Mouse (Mus musculus): ENCODE results near the gene Nrd1. TPM values are rescaled to one million over a fixed set of nuclear protein-coding genes. Genes with fewer than 3 reads are reported as not detected.

The Nrd1 gene
- polyA plus RNA-seq, 1 experiment: 40.4 TPM

DNA sequence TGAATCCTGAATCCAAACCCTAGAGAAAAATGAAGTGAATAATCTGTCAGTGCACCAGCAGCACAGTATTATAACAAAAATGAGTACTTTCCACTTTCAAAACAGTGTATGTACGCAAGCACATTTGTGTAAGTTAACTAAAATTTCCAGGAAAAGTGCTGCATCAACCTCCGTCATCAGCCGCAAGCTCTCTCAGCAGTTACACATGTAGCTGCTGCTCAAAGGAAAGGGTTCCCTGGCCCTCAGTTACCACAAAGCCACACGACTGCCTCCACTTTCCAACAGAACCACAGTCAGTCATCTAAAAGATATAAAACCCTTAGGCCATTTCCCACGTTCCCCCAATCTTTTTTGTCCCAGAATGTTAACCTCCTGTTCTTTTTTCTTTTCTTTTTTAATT is 102.1 kb downstream of the Nrd1 start:
- TF ChIP-seq CTCF (IDR thresholded peaks at IDR 0.05; ENCODE audit: insufficient read depth, low read length) (no peak), POLR2A (IDR thresholded peaks at IDR 0.05; ENCODE audit: borderline replicate concordance, extremely low read depth, low read depth, low read length) (no peak)
- no peak for DNase-seq
- Histone ChIP-seq H3K4me1 (ENCODE audit: control insufficient read depth, insufficient read depth, low read length) (peaks cover 16% of the 10 kb centered on the region), H3K4me3 (replicated peaks; ENCODE audit: extremely low read depth, low read depth, low read length) (no peak overlapping the region)
- WGBS: 88% methylated on average over 5 of the region's 5 CpGs

DNA sequence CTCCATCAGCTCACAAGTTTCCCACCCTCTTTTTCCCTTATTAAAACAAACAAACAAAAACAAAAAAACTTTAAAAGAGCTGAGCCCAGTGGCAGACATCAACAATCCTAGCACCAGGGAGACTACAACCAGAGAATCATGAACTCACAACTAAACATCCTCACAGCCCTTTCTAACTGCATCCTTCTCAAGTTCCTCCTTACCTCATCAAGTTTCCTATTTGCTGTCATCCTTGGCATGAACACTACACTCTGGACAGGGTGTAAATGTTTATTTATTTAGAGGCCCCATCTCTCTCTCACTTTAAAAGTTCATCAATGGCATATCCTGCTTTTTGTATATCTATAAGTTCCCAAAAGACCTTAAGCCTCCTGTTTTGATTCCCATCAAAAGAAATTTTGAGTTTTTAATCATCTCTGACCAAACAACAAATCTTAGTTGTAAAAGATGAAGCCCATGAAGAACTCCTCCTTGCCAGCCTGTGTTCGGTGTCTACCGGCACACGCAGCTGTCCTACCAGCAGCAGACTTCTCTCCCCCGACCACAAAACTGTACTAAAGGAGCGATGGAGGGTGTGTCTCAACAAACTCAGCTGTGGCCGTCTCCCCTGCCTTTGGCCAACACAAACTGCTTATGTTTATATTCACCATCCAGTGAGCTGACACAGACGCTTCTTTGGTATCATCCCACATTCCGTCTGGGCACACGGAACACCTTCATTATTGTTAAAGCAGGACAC is 102.9 kb downstream of the Nrd1 start:
- DNase-seq: no peak
- WGBS: 30% methylated on average over 9 of the region's 9 CpGs
- H3K4me1 ChIP-seq (ENCODE audit: control insufficient read depth, insufficient read depth, low read length): peaks cover 16% of the 10 kb centered on the region
- H3K4me3 ChIP-seq (replicated peaks; ENCODE audit: extremely low read depth, low read depth, low read length): no peak overlapping the region
- no peak for TF ChIP-seq CTCF (IDR thresholded peaks at IDR 0.05; ENCODE audit: insufficient read depth, low read length)
- TF ChIP-seq POLR2A (IDR thresholded peaks at IDR 0.05; ENCODE audit: borderline replicate concordance, extremely low read depth, low read depth, low read length): no peak

DNA sequence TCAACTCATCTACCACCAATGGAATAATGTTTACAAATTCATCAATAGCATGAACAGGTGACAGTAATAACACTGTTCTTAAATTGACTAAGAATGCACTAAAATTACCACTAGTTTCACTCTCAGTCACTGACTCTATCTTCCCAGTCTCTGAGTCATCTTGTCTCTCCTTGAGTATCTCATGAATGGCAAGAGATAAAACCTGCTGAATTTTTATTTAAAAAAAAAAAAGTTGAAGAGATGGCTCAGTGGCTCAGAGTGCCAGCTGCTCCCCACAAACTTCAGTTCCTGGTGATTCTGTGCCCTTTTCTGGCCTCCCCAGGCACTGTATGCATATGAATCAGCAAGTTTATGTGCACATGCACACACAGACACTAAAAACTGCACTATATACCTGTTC is 104.8 kb downstream of the Nrd1 start:
- Histone ChIP-seq H3K4me3 (replicated peaks; ENCODE audit: extremely low read depth, low read depth, low read length) (no peak overlapping the region), H3K4me1 (ENCODE audit: control insufficient read depth, insufficient read depth, low read length) (peaks cover 20% of the 10 kb centered on the region)
- DNase-seq: no peak
- TF ChIP-seq CTCF (IDR thresholded peaks at IDR 0.05; ENCODE audit: insufficient read depth, low read length): no peak
- no peak for TF ChIP-seq POLR2A (IDR thresholded peaks at IDR 0.05; ENCODE audit: borderline replicate concordance, extremely low read depth, low read depth, low read length)

DNA sequence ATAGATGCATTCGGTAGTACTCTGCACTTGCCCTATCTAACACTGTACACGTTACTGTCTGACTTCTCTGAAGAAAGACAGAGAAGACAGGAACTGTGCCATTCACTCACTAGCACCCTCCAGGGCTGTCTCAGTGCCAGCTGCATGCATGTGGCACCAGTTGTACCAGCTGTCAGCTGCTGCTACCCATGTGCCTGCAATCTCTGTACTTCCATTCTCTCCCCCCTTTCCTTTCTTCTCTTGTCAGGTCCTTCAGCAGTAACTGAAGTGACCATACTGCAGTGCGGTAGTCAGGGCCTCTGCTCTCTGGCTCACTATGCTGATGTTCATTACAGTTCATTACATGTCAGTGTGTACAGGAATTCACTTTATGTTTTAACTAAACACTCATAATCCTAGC is 105.6 kb downstream of the Nrd1 start:
- WGBS: 39% methylated on average over 3 of the region's 3 CpGs
- peaks cover 20% of the 10 kb centered on the region for H3K4me1 ChIP-seq (ENCODE audit: control insufficient read depth, insufficient read depth, low read length)
- TF ChIP-seq POLR2A (IDR thresholded peaks at IDR 0.05; ENCODE audit: borderline replicate concordance, extremely low read depth, low read depth, low read length) (no peak), CTCF (IDR thresholded peaks at IDR 0.05; ENCODE audit: insufficient read depth, low read length) (no peak)
- H3K4me3 ChIP-seq (replicated peaks; ENCODE audit: extremely low read depth, low read depth, low read length): no peak overlapping the region
- no peak for DNase-seq

DNA sequence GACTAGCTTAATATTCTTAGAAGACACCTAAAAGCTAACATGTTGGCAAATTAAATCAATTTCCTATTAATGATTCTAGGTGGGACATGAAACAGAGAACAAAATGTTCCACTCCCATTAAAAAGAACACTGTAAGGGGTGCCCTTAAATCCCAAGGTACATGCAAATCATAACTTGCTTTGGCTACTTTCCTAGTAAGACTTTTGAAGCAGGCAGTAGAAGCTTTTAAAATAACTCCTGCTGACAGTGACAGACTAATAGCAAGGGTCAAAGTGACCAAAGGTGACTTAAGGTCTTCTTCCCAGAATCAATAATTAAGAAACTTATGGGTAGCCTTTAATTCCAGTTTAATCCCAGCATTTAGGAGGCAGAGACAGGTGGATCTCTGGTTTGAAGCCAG is 106.1 kb downstream of the Nrd1 start:
- TF ChIP-seq CTCF (IDR thresholded peaks at IDR 0.05; ENCODE audit: insufficient read depth, low read length) (no peak), POLR2A (IDR thresholded peaks at IDR 0.05; ENCODE audit: borderline replicate concordance, extremely low read depth, low read depth, low read length) (no peak)
- DNase-seq: no peak
- Histone ChIP-seq H3K4me1 (ENCODE audit: control insufficient read depth, insufficient read depth, low read length) (peaks cover 20% of the 10 kb centered on the region), H3K4me3 (replicated peaks; ENCODE audit: extremely low read depth, low read depth, low read length) (no peak overlapping the region)

DNA sequence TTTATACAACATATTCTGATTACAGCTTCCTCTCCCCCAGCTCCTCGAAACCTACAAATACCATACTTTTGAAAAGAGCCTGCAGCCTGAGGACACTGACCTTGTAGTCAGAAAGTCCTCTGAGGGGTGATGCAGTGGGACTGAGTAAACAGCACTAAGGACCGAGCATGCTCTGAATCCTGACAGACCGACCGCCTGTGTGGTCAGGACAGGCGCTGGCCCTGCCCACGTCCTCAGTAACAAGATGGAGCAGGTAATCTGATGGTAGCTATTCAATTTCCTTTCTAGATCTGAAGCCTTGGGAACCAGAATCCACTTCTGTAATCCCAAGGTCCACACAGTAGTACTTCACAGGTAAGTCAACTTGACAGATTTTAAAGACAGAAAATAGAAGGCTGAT is 108.6 kb downstream of the Nrd1 start:
- no peak for TF ChIP-seq CTCF (IDR thresholded peaks at IDR 0.05; ENCODE audit: insufficient read depth, low read length)
- 76% methylated on average over 6 of the region's 6 CpGs for WGBS
- no peak overlapping the region for H3K4me3 ChIP-seq (replicated peaks; ENCODE audit: extremely low read depth, low read depth, low read length)
- no peak for DNase-seq
- peaks cover 24% of the 10 kb centered on the region for H3K4me1 ChIP-seq (ENCODE audit: control insufficient read depth, insufficient read depth, low read length)

DNA sequence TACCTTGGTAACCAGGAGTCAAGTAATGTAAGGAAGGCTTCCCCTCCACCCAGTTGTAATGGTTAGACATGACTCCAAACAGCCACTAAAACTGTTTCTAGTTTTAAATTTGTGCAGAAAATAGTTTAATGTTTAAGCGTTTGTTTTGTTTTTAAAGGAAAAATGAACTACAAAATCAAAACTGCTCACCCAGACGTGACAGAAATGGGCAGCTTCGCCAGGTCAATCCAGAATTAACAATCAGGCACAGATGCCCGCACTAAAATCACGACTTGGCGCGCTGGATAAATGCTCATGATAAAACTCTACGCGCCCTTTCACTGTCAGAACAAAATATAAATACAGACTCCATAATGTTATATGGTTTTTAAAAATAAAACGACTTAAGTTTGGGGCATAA is 109.2 kb downstream of the Nrd1 start:
- WGBS: 88% methylated on average over 10 of the region's 10 CpGs
- Histone ChIP-seq H3K4me1 (ENCODE audit: control insufficient read depth, insufficient read depth, low read length) (peaks cover 27% of the 10 kb centered on the region), H3K4me3 (replicated peaks; ENCODE audit: extremely low read depth, low read depth, low read length) (no peak overlapping the region)
- no peak for DNase-seq
- TF ChIP-seq POLR2A (IDR thresholded peaks at IDR 0.05; ENCODE audit: borderline replicate concordance, extremely low read depth, low read depth, low read length) (no peak), CTCF (IDR thresholded peaks at IDR 0.05; ENCODE audit: insufficient read depth, low read length) (no peak)

DNA sequence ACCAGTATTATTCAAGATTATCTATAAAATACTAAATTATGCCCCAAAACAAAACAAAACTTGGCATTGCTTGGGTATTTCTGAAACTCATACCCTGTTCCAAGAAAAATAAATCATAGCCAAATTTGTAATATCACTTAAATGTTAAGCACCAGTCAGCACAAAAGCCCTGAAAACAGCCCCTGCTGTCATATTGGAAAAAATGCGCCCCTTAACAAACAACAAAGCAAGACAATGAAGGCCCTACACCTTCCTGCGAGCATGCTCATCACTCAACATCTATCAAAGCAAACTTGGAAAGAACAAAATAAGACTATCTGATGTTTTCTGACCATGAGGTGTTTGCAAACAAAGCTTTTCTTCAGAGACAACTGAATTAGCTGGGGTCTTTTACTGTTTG is 110.5 kb downstream of the Nrd1 start:
- no peak for DNase-seq
- WGBS: 58% methylated on average over 2 of the region's 2 CpGs
- H3K4me3 ChIP-seq (replicated peaks; ENCODE audit: extremely low read depth, low read depth, low read length): no peak overlapping the region
- peaks cover 18% of the 10 kb centered on the region for H3K4me1 ChIP-seq (ENCODE audit: control insufficient read depth, insufficient read depth, low read length)
- no peak for TF ChIP-seq CTCF (IDR thresholded peaks at IDR 0.05; ENCODE audit: insufficient read depth, low read length)
- TF ChIP-seq POLR2A (IDR thresholded peaks at IDR 0.05; ENCODE audit: borderline replicate concordance, extremely low read depth, low read depth, low read length): no peak

Other genes with a start within 250 kb of the Nrd1 start
- gene Zfyve9, start 219.9 kb upstream of the Nrd1 start, polyA plus RNA-seq (2012; rRNA removed): 4.8 and 7.0 TPM in 2 replicates
- gene Btf3l4, start 167.0 kb upstream of the Nrd1 start, polyA plus RNA-seq (2012; rRNA removed): 10.1 and 12.8 TPM in 2 replicates
- gene Txndc12, start 166.1 kb upstream of the Nrd1 start, polyA plus RNA-seq (2012; rRNA removed): 15.0 and 22.2 TPM in 2 replicates
- gene Kti12, start 152.9 kb upstream of the Nrd1 start, polyA plus RNA-seq (2012; rRNA removed): 26.0 and 35.2 TPM in 2 replicates
- 0.21 and 0.49 TPM in 2 replicates for gene A730015C16Rik, start 152.0 kb upstream of the Nrd1 start, polyA plus RNA-seq (2012; rRNA removed)
- gene Rab3b, start 121.6 kb upstream of the Nrd1 start, polyA plus RNA-seq (2012; rRNA removed): 1.9 and 2.3 TPM in 2 replicates
- gene Osbpl9, start 201.6 kb downstream of the Nrd1 start, polyA plus RNA-seq (2012; rRNA removed): 117 and 167 TPM in 2 replicates
- gene Calr4, start 233.8 kb downstream of the Nrd1 start, polyA plus RNA-seq (2012; rRNA removed): 0.18 TPM in 1 of 2 replicates, not detected in the other

Data from lung, adult 2 months (tissue).